Mouse (Mus musculus): Measurements from ENCODE around the gene Cd68. TPM values are rescaled to one million over a fixed set of nuclear protein-coding genes. Genes with fewer than 3 reads are reported as not detected.

Gene Cd68
- polyA plus RNA-seq, 1 experiment from 2014 or later = 7.9 TPM

GRCm38 (mm10) chr11:69656065-69656455 is 9.9 kb downstream of the Cd68 start:
- H3K4me2 ChIP-seq (ENCODE audit: low read length) = no peak overlapping the region
- ATAC-seq (ENCODE audit: low FRiP score, low TSS enrichment) (no peak), DNase-seq (no peak)
- H3K9ac ChIP-seq (replicated peaks; ENCODE audit: low read length) = no peak overlapping the region
- H3K4me3 ChIP-seq (replicated peaks; ENCODE audit: low read depth, low read length) = no peak overlapping the region
- H3K9me3 ChIP-seq (ENCODE audit: control insufficient read depth, low read length) = no peaks in the 10 kb centered on the region
- H3K36me3 ChIP-seq (ENCODE audit: control insufficient read depth, insufficient read depth, low read length) = peaks cover 67% of the 10 kb centered on the region
- H3K27ac ChIP-seq (replicated peaks; ENCODE audit: low read depth, low read length) = no peak overlapping the region
- WGBS = 90% methylated on average over 5 of the region's 5 CpGs
- 0 out of 2 replicates have a peak, but pooled peaks cover under 1% of the 10 kb centered on the region for H3K4me1 ChIP-seq (ENCODE audit: control insufficient read depth, insufficient read depth, low read length)
- no peaks in the 10 kb centered on the region for H3K27me3 ChIP-seq (ENCODE audit: control insufficient read depth, insufficient read depth, low read length)

GRCm38 (mm10) chr11:69655264-69656064 is 10.5 kb downstream of the Cd68 start, which contains the start of gene Sox15:
Sox15 (plus strand) TSS chr11:69655314.
- no peak within 1 kb of the TSS; the same call in 1 of the 2 replicates for H3K4me2 ChIP-seq (ENCODE audit: low read length)
- ATAC-seq (ENCODE audit: low FRiP score, low TSS enrichment) = no peak
- no peaks in the 10 kb centered on the region for H3K27me3 ChIP-seq (ENCODE audit: control insufficient read depth, insufficient read depth, low read length)
- peaks cover 73% of the 10 kb centered on the region for H3K36me3 ChIP-seq (ENCODE audit: control insufficient read depth, insufficient read depth, low read length)
- H3K4me1 ChIP-seq (ENCODE audit: control insufficient read depth, insufficient read depth, low read length) = no peaks in the 10 kb centered on the region
- no peaks in the 10 kb centered on the region for H3K9me3 ChIP-seq (ENCODE audit: control insufficient read depth, low read length)
- H3K27ac ChIP-seq (replicated peaks; ENCODE audit: low read depth, low read length) = no peak within 1 kb of the TSS
- 21% methylated on average over 34 of the region's 34 CpGs for WGBS
- DNase-seq = peak; percentile 89
- H3K9ac ChIP-seq (replicated peaks; ENCODE audit: low read length) = peak within 1 kb of the TSS; percentile 16; the same call in 1 of the 2 replicates
- H3K4me3 ChIP-seq (replicated peaks; ENCODE audit: low read depth, low read length) = no peak within 1 kb of the TSS

DNA sequence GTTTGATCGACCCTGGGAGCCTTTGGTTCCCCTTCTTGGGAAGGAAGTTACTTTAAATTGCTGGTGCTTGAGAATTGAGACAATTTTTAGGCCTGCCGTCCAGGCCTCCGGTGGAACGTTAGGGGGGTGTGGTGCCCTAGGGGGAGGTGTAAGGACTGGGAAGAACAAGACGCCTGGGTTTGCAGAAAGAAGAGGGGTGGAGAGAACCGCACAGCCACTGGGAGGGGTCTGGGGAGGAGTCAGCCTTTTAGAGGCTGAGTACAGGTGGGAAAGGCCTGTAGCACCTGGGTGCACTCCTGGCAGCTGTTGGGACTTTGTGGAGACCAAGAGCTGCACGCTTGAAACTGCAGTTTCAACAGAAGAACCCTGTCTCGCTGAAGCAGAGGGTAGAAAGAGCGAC is 11.2 kb downstream of the Cd68 start:
- Histone ChIP-seq H3K4me3 (replicated peaks; ENCODE audit: low read depth, low read length) (no peak overlapping the region), H3K27me3 (ENCODE audit: control insufficient read depth, insufficient read depth, low read length) (no peaks in the 10 kb centered on the region), H3K36me3 (ENCODE audit: control insufficient read depth, insufficient read depth, low read length) (peaks cover 80% of the 10 kb centered on the region), H3K4me2 (ENCODE audit: low read length) (no peak overlapping the region), H3K9me3 (ENCODE audit: control insufficient read depth, low read length) (no peaks in the 10 kb centered on the region), H3K27ac (replicated peaks; ENCODE audit: low read depth, low read length) (no peak overlapping the region), H3K9ac (replicated peaks; ENCODE audit: low read length) (no peak overlapping the region; the same call in 1 of the 2 replicates), H3K4me1 (ENCODE audit: control insufficient read depth, insufficient read depth, low read length) (no peaks in the 10 kb centered on the region)
- DNase-seq = no peak
- 51% methylated on average over 9 of the region's 9 CpGs for WGBS
- ATAC-seq (ENCODE audit: low FRiP score, low TSS enrichment) = no peak

DNA sequence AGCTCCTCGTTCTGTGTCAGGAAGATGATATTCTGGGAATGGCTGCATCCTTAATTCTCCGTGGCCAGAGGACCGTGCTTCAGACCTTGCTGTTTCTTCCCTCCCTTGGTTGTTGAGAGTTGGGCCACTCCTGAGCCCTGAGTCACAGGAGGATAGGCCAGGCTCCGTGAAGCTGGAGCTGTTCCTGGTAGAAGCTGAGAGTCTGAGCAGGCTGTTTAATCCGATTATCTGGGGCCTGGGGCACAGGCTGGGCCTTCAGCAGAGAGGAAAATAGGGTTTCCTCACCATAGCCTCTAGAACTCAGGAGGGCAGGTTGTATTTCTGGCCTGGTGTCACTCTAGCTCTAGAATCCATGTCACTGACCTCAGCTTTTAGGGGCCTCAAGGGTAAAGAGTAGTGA is 12.6 kb downstream of the Cd68 start:
- ATAC-seq (ENCODE audit: low FRiP score, low TSS enrichment) (no peak), DNase-seq (peak; percentile 50)
- peaks cover 84% of the 10 kb centered on the region for H3K36me3 ChIP-seq (ENCODE audit: control insufficient read depth, insufficient read depth, low read length)
- H3K4me3 ChIP-seq (replicated peaks; ENCODE audit: low read depth, low read length) = no peak overlapping the region
- H3K9ac ChIP-seq (replicated peaks; ENCODE audit: low read length) = no peak overlapping the region
- no peaks in the 10 kb centered on the region for H3K27me3 ChIP-seq (ENCODE audit: control insufficient read depth, insufficient read depth, low read length)
- H3K4me1 ChIP-seq (ENCODE audit: control insufficient read depth, insufficient read depth, low read length) = no peaks in the 10 kb centered on the region
- H3K9me3 ChIP-seq (ENCODE audit: control insufficient read depth, low read length) = no peaks in the 10 kb centered on the region
- no peak overlapping the region for H3K4me2 ChIP-seq (ENCODE audit: low read length)
- 47% methylated on average over 5 of the region's 5 CpGs for WGBS
- peak overlapping the region; percentile 32; the same call in 1 of the 2 replicates for H3K27ac ChIP-seq (replicated peaks; ENCODE audit: low read depth, low read length)

DNA sequence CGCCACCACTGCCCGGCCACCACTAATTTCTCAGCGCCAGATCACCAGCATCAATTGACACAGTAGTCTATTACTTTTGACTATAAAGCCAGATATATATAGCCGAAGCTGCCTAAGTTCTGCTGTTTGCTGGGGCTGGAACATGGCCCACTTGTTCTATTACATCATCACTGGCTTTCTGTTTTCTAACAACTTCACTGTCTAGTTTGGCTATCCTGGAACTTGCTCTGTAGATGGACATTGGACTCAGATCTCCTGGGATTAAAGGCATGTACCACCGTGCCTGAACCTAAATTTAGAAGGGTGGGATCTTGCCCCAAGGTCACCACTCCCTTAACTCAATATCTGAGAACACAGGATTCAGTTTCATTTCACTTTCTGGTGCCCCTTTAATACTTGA is 20.1 kb downstream of the Cd68 start:
- Histone ChIP-seq H3K36me3 (ENCODE audit: control insufficient read depth, insufficient read depth, low read length) (peaks cover 99% of the 10 kb centered on the region), H3K9ac (replicated peaks; ENCODE audit: low read length) (no peak overlapping the region), H3K4me1 (ENCODE audit: control insufficient read depth, insufficient read depth, low read length) (no peaks in the 10 kb centered on the region), H3K27me3 (ENCODE audit: control insufficient read depth, insufficient read depth, low read length) (no peaks in the 10 kb centered on the region), H3K4me2 (ENCODE audit: low read length) (no peak overlapping the region), H3K27ac (replicated peaks; ENCODE audit: low read depth, low read length) (no peak overlapping the region), H3K4me3 (replicated peaks; ENCODE audit: low read depth, low read length) (no peak overlapping the region), H3K9me3 (ENCODE audit: control insufficient read depth, low read length) (no peaks in the 10 kb centered on the region)
- 96% methylated on average over 5 of the region's 5 CpGs for WGBS
- DNase-seq (no peak), ATAC-seq (ENCODE audit: low FRiP score, low TSS enrichment) (no peak)

- H3K9ac ChIP-seq (replicated peaks; ENCODE audit: low read length) = 0 out of 2 replicates have a peak overlapping the region, but pooled peaks have one; percentile 16
- H3K4me2 ChIP-seq (ENCODE audit: low read length) = peak overlapping the region; percentile 57
- H3K36me3 ChIP-seq (ENCODE audit: control insufficient read depth, insufficient read depth, low read length) = peaks cover 25% of the 10 kb centered on the region
- whole genome bisulfite sequencing = 88% methylated on average over 3 of the region's 3 CpGs
- no peak overlapping the region for H3K4me3 ChIP-seq (replicated peaks; ENCODE audit: low read depth, low read length)
- no peak overlapping the region for H3K27ac ChIP-seq (replicated peaks; ENCODE audit: low read depth, low read length)
- peaks cover 23% of the 10 kb centered on the region for H3K4me1 ChIP-seq (ENCODE audit: control insufficient read depth, insufficient read depth, low read length)
- DNase-seq (no peak), ATAC-seq (ENCODE audit: low FRiP score, low TSS enrichment) (no peak)
- H3K9me3 ChIP-seq (ENCODE audit: control insufficient read depth, low read length) = no peaks in the 10 kb centered on the region
- no peaks in the 10 kb centered on the region for H3K27me3 ChIP-seq (ENCODE audit: control insufficient read depth, insufficient read depth, low read length)
These were observed 30.5 kb downstream of the Cd68 start for GRCm38 (mm10) chr11:69635471-69635870.

- H3K9ac ChIP-seq (replicated peaks; ENCODE audit: low read length) = peak overlapping the region; percentile 94
- H3K4me1 ChIP-seq (ENCODE audit: control insufficient read depth, insufficient read depth, low read length) = peaks cover 23% of the 10 kb centered on the region
- H3K36me3 ChIP-seq (ENCODE audit: control insufficient read depth, insufficient read depth, low read length) = peaks cover 11% of the 10 kb centered on the region; the same call in 1 of the 2 replicates
- peak; percentile 66 for ATAC-seq (ENCODE audit: low FRiP score, low TSS enrichment)
- no peak for DNase-seq
- H3K9me3 ChIP-seq (ENCODE audit: control insufficient read depth, low read length) = no peaks in the 10 kb centered on the region
- H3K4me3 ChIP-seq (replicated peaks; ENCODE audit: low read depth, low read length) = peak overlapping the region; percentile 99
- WGBS = under 1% methylated on average over 47 of the region's 50 CpGs
- H3K4me2 ChIP-seq (ENCODE audit: low read length) = peak overlapping the region; percentile 57
- no peaks in the 10 kb centered on the region for H3K27me3 ChIP-seq (ENCODE audit: control insufficient read depth, insufficient read depth, low read length)
- H3K27ac ChIP-seq (replicated peaks; ENCODE audit: low read depth, low read length) = peak overlapping the region; percentile 96
These were observed 32.7 kb downstream of the Cd68 start for GRCm38 (mm10) chr11:69633128-69633866.

- peak within 1 kb of the TSS; percentile 57 for H3K4me2 ChIP-seq (ENCODE audit: low read length)
- WGBS = under 1% methylated on average over 51 of the region's 56 CpGs
- no peaks in the 10 kb centered on the region for H3K27me3 ChIP-seq (ENCODE audit: control insufficient read depth, insufficient read depth, low read length)
- H3K36me3 ChIP-seq (ENCODE audit: control insufficient read depth, insufficient read depth, low read length) = peaks cover 3% of the 10 kb centered on the region; the same call in 1 of the 2 replicates
- peaks cover 23% of the 10 kb centered on the region for H3K4me1 ChIP-seq (ENCODE audit: control insufficient read depth, insufficient read depth, low read length)
- peak; percentile 100 for DNase-seq
- peak within 1 kb of the TSS; percentile 99 for H3K4me3 ChIP-seq (replicated peaks; ENCODE audit: low read depth, low read length)
- H3K9me3 ChIP-seq (ENCODE audit: control insufficient read depth, low read length) = no peaks in the 10 kb centered on the region
- H3K27ac ChIP-seq (replicated peaks; ENCODE audit: low read depth, low read length) = peak within 1 kb of the TSS; percentile 96
- peak within 1 kb of the TSS; percentile 94 for H3K9ac ChIP-seq (replicated peaks; ENCODE audit: low read length)
- peak; percentile 98 for ATAC-seq (ENCODE audit: low FRiP score, low TSS enrichment)
These were observed 33.5 kb downstream of the Cd68 start, which contains the start of gene Fxr2 for GRCm38 (mm10) chr11:69632284-69633089. Fxr2 (plus strand) TSS chr11:69632990.
